Mouse (Mus musculus): ENCODE measurements at regions not wholly inside any gene's neighbourhood (a gene's known extent, or its start where the extent isn't known, plus 50 kb on each side); places are given as distances from the start of the nearest gene placed in this dataset.

GRCm38 (mm10) chr10:83896160-83896559, 173.5 kb downstream of the 1500009L16Rik start:
- DNase-seq (ENCODE audit: low read depth): no peak

- no peak for DNase-seq (ENCODE audit: low read depth)
These were observed 174.9 kb downstream of the 1500009L16Rik start for GRCm38 (mm10) chr10:83897558-83897957.

GRCm38 (mm10) chr10:83906751-83907150, 184.1 kb downstream of the 1500009L16Rik start:
- DNase-seq (ENCODE audit: low read depth): no peak

- DNase-seq (ENCODE audit: low read depth): no peak
These were observed 188.1 kb downstream of the 1500009L16Rik start for GRCm38 (mm10) chr10:83910649-83911370.

- DNase-seq (ENCODE audit: low read depth): no peak
These were observed 191.9 kb downstream of the 1500009L16Rik start for GRCm38 (mm10) chr10:83914401-83915132.

GRCm38 (mm10) chr10:83915133-83915730, 192.6 kb downstream of the 1500009L16Rik start:
- DNase-seq (ENCODE audit: low read depth): no peak

GRCm38 (mm10) chr10:83926990-83927389, 204.3 kb downstream of the 1500009L16Rik start:
- DNase-seq (ENCODE audit: low read depth): no peak

- no peak for DNase-seq (ENCODE audit: low read depth)
These were observed 204.9 kb downstream of the 1500009L16Rik start for GRCm38 (mm10) chr10:83927554-83927953.

- DNase-seq (ENCODE audit: low read depth): no peak
These were observed 209.1 kb downstream of the 1500009L16Rik start for GRCm38 (mm10) chr10:83931758-83932157.

GRCm38 (mm10) chr10:83933201-83933600, 210.5 kb downstream of the 1500009L16Rik start:
- DNase-seq (ENCODE audit: low read depth): no peak

GRCm38 (mm10) chr10:83934498-83934897, 211.8 kb downstream of the 1500009L16Rik start:
- no peak for DNase-seq (ENCODE audit: low read depth)

- no peak for DNase-seq (ENCODE audit: low read depth)
These were observed 214.5 kb downstream of the 1500009L16Rik start for GRCm38 (mm10) chr10:83937168-83937567.

GRCm38 (mm10) chr10:83942101-83942500, 219.4 kb downstream of the 1500009L16Rik start:
- DNase-seq (ENCODE audit: low read depth): no peak

- DNase-seq (ENCODE audit: low read depth): no peak
These were observed 221.5 kb downstream of the 1500009L16Rik start for GRCm38 (mm10) chr10:83944158-83944557.

GRCm38 (mm10) chr10:83944897-83945296, 222.2 kb downstream of the 1500009L16Rik start:
- DNase-seq (ENCODE audit: low read depth): no peak

- no peak for DNase-seq (ENCODE audit: low read depth)
These were observed 222.8 kb downstream of the 1500009L16Rik start for GRCm38 (mm10) chr10:83945503-83945902.

- no peak for DNase-seq (ENCODE audit: low read depth)
These were observed 223.8 kb downstream of the 1500009L16Rik start for GRCm38 (mm10) chr10:83946186-83947176.

GRCm38 (mm10) chr10:83957118-83957759, 234.6 kb downstream of the 1500009L16Rik start:
- DNase-seq (ENCODE audit: low read depth): no peak

- DNase-seq (ENCODE audit: low read depth): no peak
These were observed 235.7 kb downstream of the 1500009L16Rik start for GRCm38 (mm10) chr10:83958397-83958796.

GRCm38 (mm10) chr10:83958826-83959225, 236.2 kb downstream of the 1500009L16Rik start:
- no peak for DNase-seq (ENCODE audit: low read depth)

- DNase-seq (ENCODE audit: low read depth): no peak
These were observed 240.6 kb downstream of the 1500009L16Rik start for GRCm38 (mm10) chr10:83963232-83963760.
